Mouse (Mus musculus) urinary bladder, adult 2 months (tissue): ENCODE measurements around the gene Pja2. TPM values are rescaled to one million over a fixed set of nuclear protein-coding genes. Genes with fewer than 3 reads are reported as not detected.
"Not testable (repeated sequence)": the region's sequence is repeated elsewhere in the genome, so short reads cannot be mapped to it uniquely, and the experiment has no call there.

Experiments used
- DNase-seq: peaks from one replicate; pipeline ENCODE4 v3.0.0; 2022; ENCODE audit warnings: low spot score
- polyA plus RNA-seq: library from polyadenylated mRNA; depleted of rRNA; stranded (reverse); fragments of >200 nt; gene quantifications from 2 replicates; pipeline ENCODE4 v1.2.3, GENCODE M21; 2012

Gene Pja2
- polyA plus RNA-seq, 1 experiment = 54.5 TPM

GRCm38 (mm10) chr17:64281368-64281767, 50.3 kb downstream of the Pja2 start:
- DNase-seq = not testable (repeated sequence)

- no peak for DNase-seq
Observed at GRCm38 (mm10) chr17:64277649-64278212, 54.0 kb downstream of the Pja2 start.

GRCm38 (mm10) chr17:64276666-64277065, 55.0 kb downstream of the Pja2 start:
- no peak for DNase-seq

GRCm38 (mm10) chr17:64275188-64275587, 56.5 kb downstream of the Pja2 start:
- DNase-seq = no peak

- no peak for DNase-seq
Observed at GRCm38 (mm10) chr17:64274341-64275105, 57.2 kb downstream of the Pja2 start.

GRCm38 (mm10) chr17:64260571-64260970, 71.1 kb downstream of the Pja2 start:
- no peak for DNase-seq

- no peak for DNase-seq
Observed at GRCm38 (mm10) chr17:64248246-64248645, 83.5 kb downstream of the Pja2 start.

- DNase-seq = no peak
Observed at GRCm38 (mm10) chr17:64242898-64243297, 88.8 kb downstream of the Pja2 start.

- DNase-seq = no peak
Observed at GRCm38 (mm10) chr17:64242310-64242859, 89.3 kb downstream of the Pja2 start.

- no peak for DNase-seq
Observed at GRCm38 (mm10) chr17:64241544-64242292, 90.0 kb downstream of the Pja2 start.

- no peak for DNase-seq
Observed at GRCm38 (mm10) chr17:64232134-64232533, 99.6 kb downstream of the Pja2 start.

GRCm38 (mm10) chr17:64231637-64232036, 100.1 kb downstream of the Pja2 start:
- not testable (repeated sequence) for DNase-seq

GRCm38 (mm10) chr17:64231172-64231571, 100.5 kb downstream of the Pja2 start:
- DNase-seq = no peak
